Mouse (Mus musculus): ENCODE data around the gene Uchl3.

DNA sequence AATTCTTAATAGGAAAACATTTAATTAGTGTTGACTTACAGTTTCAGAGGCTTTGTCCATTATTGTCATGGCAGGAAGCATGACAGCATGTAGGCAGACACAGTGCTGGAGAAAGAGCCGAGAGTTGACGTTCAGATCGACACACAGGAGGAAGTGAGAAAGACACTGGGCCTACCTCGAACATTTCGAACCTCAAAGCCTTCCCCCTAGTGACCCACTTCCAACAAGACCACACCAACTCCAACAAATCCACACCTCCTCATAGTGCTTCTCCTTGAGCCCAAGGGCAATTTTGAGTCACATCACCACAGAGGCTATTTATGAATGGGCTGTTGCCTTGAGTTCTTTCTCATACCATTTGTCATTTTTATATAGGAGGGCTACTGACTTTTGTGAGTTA, 53.3 kb downstream of the Uchl3 start:
- TF ChIP-seq CTCF (IDR thresholded peaks at IDR 0.05; ENCODE audit: insufficient read depth, low read length) (no peak), POLR2A (IDR thresholded peaks at IDR 0.05; ENCODE audit: borderline replicate concordance, extremely low read depth, low read depth, low read length) (no peak)

Data from lung, adult 2 months (tissue).